Mouse (Mus musculus) liver, embryonic 13.5 days (tissue): ENCODE data around the gene Zan. TPM values are rescaled to one million over a fixed set of nuclear protein-coding genes. Genes with fewer than 3 reads are reported as not detected.

Experiments used
- polyA plus RNA-seq: library from polyadenylated mRNA; unstranded; fragments of >200 nt; fragmentation: Nextera tagmentation; extraction: Ambion mirVana; gene quantifications from 2 replicates; pipeline ENCODE4 v1.2.1, GENCODE M21; 2015

Gene Zan
- polyA plus RNA-seq, 1 experiment from 2014 or later: 0.12 TPM

Other genes starting within 250 kb of the Zan start
- 15.9 and 16.6 TPM in 2 replicates for gene Ache, start 189.5 kb downstream of the Zan start, polyA plus RNA-seq
- 8.4 TPM in 2 replicates for gene Ufsp1, start 182.4 kb downstream of the Zan start, polyA plus RNA-seq
- 86.7 and 102 TPM in 2 replicates for gene Srrt, start 169.4 kb downstream of the Zan start, polyA plus RNA-seq
- gene Trip6, start 162.7 kb downstream of the Zan start, polyA plus RNA-seq: 10.1 and 10.6 TPM in 2 replicates
- 2.8 and 3.2 TPM in 2 replicates for gene Slc12a9, start 143.5 kb downstream of the Zan start, polyA plus RNA-seq
- gene Ephb4, start 127.0 kb downstream of the Zan start, polyA plus RNA-seq: 5.6 and 8.1 TPM in 2 replicates
- gene Pop7, start 25.5 kb upstream of the Zan start, polyA plus RNA-seq: 45.7 and 46.1 TPM in 2 replicates
- gene Gigyf1, start 41.5 kb upstream of the Zan start, polyA plus RNA-seq: 3.3 and 3.7 TPM in 2 replicates
- gene Epo, start 56.2 kb upstream of the Zan start, polyA plus RNA-seq: 0.96 and 1.2 TPM in 2 replicates
- 139 and 159 TPM in 2 replicates for gene Gnb2, start 56.4 kb upstream of the Zan start, polyA plus RNA-seq
- 0.14 and 0.16 TPM in 2 replicates for gene Actl6b, start 76.5 kb upstream of the Zan start, polyA plus RNA-seq
- 41.5 and 45.7 TPM in 2 replicates for gene Tfr2, start 92.8 kb upstream of the Zan start, polyA plus RNA-seq
- 32.3 and 32.8 TPM in 2 replicates for gene Mospd3, start 124.0 kb upstream of the Zan start, polyA plus RNA-seq
- gene Pcolce, start 136.7 kb upstream of the Zan start, polyA plus RNA-seq: 15.5 and 16.1 TPM in 2 replicates
- 0.08 TPM in 1 of 2 replicates, not detected in the other for gene Fbxo24, start 151.9 kb upstream of the Zan start, polyA plus RNA-seq
- 24.8 and 32.0 TPM in 2 replicates for gene Lrch4, start 152.1 kb upstream of the Zan start, polyA plus RNA-seq
- gene Gm20605, start 152.1 kb upstream of the Zan start, polyA plus RNA-seq: 3.4 and 4.1 TPM in 2 replicates
- gene Sap25, start 164.3 kb upstream of the Zan start, polyA plus RNA-seq: 2.8 and 3.4 TPM in 2 replicates
- gene Irs3, start 168.7 kb upstream of the Zan start, polyA plus RNA-seq: 0.13 TPM in 1 of 2 replicates, not detected in the other
- gene Agfg2, start 207.7 kb upstream of the Zan start, polyA plus RNA-seq: 32.1 and 37.8 TPM in 2 replicates